Mouse (Mus musculus) liver, embryonic 14.5 days (tissue): ENCODE measurements around the gene Gfra1. TPM values are rescaled to one million over a fixed set of nuclear protein-coding genes. Genes with fewer than 3 reads are reported as not detected.

Source experiments
- ATAC-seq: fragments of 200-750 bp; cut with Nextera tagmentation; 2 replicates; pipeline ENCODE4 v1.8.0; 2017; ENCODE audit warnings: moderate number of reproducible peaks, mild to moderate bottlenecking, moderate library complexity; ENCODE audit not compliant: insufficient read depth
- DNase-seq, 3 experiments: peaks; one replicate each; pipeline ENCODE4 v3.0.0-alpha.2; 2012 to 2013; ENCODE audit warnings: low read depth in 3 of 3, low spot score in 3 of 3
- H3K27ac ChIP-seq: fragments of 300-500 bp; sonication (generic); 2 replicates; pipeline ENCODE4 v1.5.1; 2014; ENCODE audit warnings: moderate library complexity, mild to moderate bottlenecking, control low read depth, inconsistent platforms
- H3K27me3 ChIP-seq: fragments of 300-500 bp; sonication (generic); 2 replicates; pipeline ENCODE4 v1.6.1; 2014; ENCODE audit warnings: mild to moderate bottlenecking, low read length, moderate library complexity; ENCODE audit not compliant: control insufficient read depth, insufficient read depth
- H3K36me3 ChIP-seq: fragments of 300-500 bp; sonication (generic); replicated peaks from 2 replicates; pipeline ENCODE4 v1.6.1; 2014; ENCODE audit warnings: low read depth; ENCODE audit not compliant: control insufficient read depth, insufficient read depth
- H3K4me1 ChIP-seq, 2 experiments: fragments of 200-500 bp in 1 of 2; fragments of 300-500 bp in 1 of 2; sonication (generic) in 1 of 2; replicated peaks; 2 replicates each; pipeline ENCODE4 v1.6.1; 2012 to 2014; ENCODE audit warnings: antibody characterized with exemption in 1 of 2, inconsistent platforms in 1 of 2, low read length in 1 of 2; ENCODE audit not compliant: control insufficient read depth in 2 of 2, insufficient read depth in 2 of 2
- H3K4me2 ChIP-seq: fragments of 300-500 bp; sonication (generic); 2 replicates; pipeline ENCODE4 v1.6.1; 2014; ENCODE audit warnings: low read depth, mild to moderate bottlenecking, control low read depth, moderate library complexity
- H3K4me3 ChIP-seq, 2 experiments: fragments of 200-500 bp in 1 of 2; fragments of 300-500 bp in 1 of 2; sonication (generic) in 1 of 2; 2 replicates each; pipeline ENCODE4 v1.5.1; 2012 to 2014; ENCODE audit warnings: low read depth in 2 of 2, low read length in 2 of 2, mild to moderate bottlenecking in 2 of 2, control low read depth in 1 of 2, inconsistent platforms in 1 of 2, moderate library complexity in 1 of 2; ENCODE audit not compliant: insufficient read depth in 1 of 2
- H3K9ac ChIP-seq: fragments of 300-500 bp; sonication (generic); replicated peaks from 2 replicates; pipeline ENCODE4 v1.6.1; 2014; ENCODE audit warnings: mild to moderate bottlenecking, control low read depth, moderate library complexity
- H3K9me3 ChIP-seq: fragments of 300-500 bp; sonication (generic); 2 replicates; pipeline ENCODE4 v1.6.1; 2016; ENCODE audit warnings: low read length, mixed read lengths; ENCODE audit not compliant: control insufficient read depth
- CTCF ChIP-seq: IDR thresholded peaks from 2 replicates; pipeline ENCODE4 v1.5.1; 2016; ENCODE audit warnings: antibody characterized with exemption, low read depth, control low read depth
- EP300 ChIP-seq: IDR thresholded peaks from 2 replicates; pipeline ENCODE4 v1.6.1; 2016; ENCODE audit warnings: antibody characterized with exemption, low read depth
- WGBS: fragments of 180-500 bp; shearing (Covaris S2); extraction: QIAGEN DNeasy Blood & Tissue Kit; methylation state at CpG from one replicate; pipeline ENCODE4 v1.1.7; 2014; ENCODE audit not compliant: insufficient replicate concordance; 5-methylcytosine and 5-hydroxymethylcytosine counted together
- polyA plus RNA-seq, 2 experiments: library from polyadenylated mRNA; depleted of rRNA in 1 of 2; stranded (reverse) in 1 of 2; unstranded in 1 of 2; fragments of >200 nt; fragmentation: Nextera tagmentation in 1 of 2; extraction: Ambion mirVana in 1 of 2; gene quantifications; 2 replicates each; pipeline versions ENCODE4 v1.2.1 to v1.2.3; 2012 to 2014

Gfra1 gene
- polyA plus RNA-seq, 2 experiments: 2.7 to 3.8 TPM

GRCm38 (mm10) chr19:58297926-58298325 is 157.8 kb downstream of the Gfra1 start:
- TF ChIP-seq CTCF: no peak
- TF ChIP-seq EP300: no peak
- no peak for ATAC-seq
- no peak overlapping the region for H3K4me3 ChIP-seq
- no peaks in the 10 kb centered on the region for H3K27me3 ChIP-seq
- H3K4me1 ChIP-seq: no peaks in the 10 kb centered on the region
- H3K9ac ChIP-seq: no peak overlapping the region
- no peak for DNase-seq
- no peaks in the 10 kb centered on the region for H3K36me3 ChIP-seq
- no peak overlapping the region for H3K27ac ChIP-seq
- 48% methylated on average over 2 of the region's 2 CpGs for WGBS
- H3K4me2 ChIP-seq: no peak overlapping the region
- no peaks in the 10 kb centered on the region for H3K9me3 ChIP-seq

GRCm38 (mm10) chr19:58296842-58297190 is 158.9 kb downstream of the Gfra1 start:
- Histone ChIP-seq H3K9me3 (no peaks in the 10 kb centered on the region), H3K4me1 (no peaks in the 10 kb centered on the region), H3K4me3 (no peak overlapping the region), H3K27me3 (no peaks in the 10 kb centered on the region), H3K9ac (no peak overlapping the region), H3K27ac (no peak overlapping the region), H3K36me3 (no peaks in the 10 kb centered on the region), H3K4me2 (no peak overlapping the region)
- no peak for TF ChIP-seq EP300
- no peak for TF ChIP-seq CTCF
- 7% methylated on average over 7 of the region's 7 CpGs for WGBS
- DNase-seq (no peak), ATAC-seq (no peak)

GRCm38 (mm10) chr19:58295986-58296841 is 159.5 kb downstream of the Gfra1 start:
- Histone ChIP-seq H3K27ac (no peak overlapping the region), H3K4me2 (no peak overlapping the region), H3K9ac (no peak overlapping the region), H3K9me3 (no peaks in the 10 kb centered on the region), H3K36me3 (no peaks in the 10 kb centered on the region), H3K4me1 (no peaks in the 10 kb centered on the region), H3K4me3 (no peak overlapping the region), H3K27me3 (no peaks in the 10 kb centered on the region)
- DNase-seq (no peak), ATAC-seq (no peak)
- TF ChIP-seq EP300: no peak
- TF ChIP-seq CTCF: no peak
- 50% methylated on average over 14 of the region's 14 CpGs for WGBS

GRCm38 (mm10) chr19:58288145-58288544 is 167.6 kb downstream of the Gfra1 start:
- no peaks in the 10 kb centered on the region for H3K9me3 ChIP-seq
- no peaks in the 10 kb centered on the region for H3K4me1 ChIP-seq
- no peak overlapping the region for H3K4me3 ChIP-seq
- ATAC-seq (no peak), DNase-seq (no peak)
- 66% methylated on average over 6 of the region's 6 CpGs for WGBS
- H3K27ac ChIP-seq: no peak overlapping the region
- H3K9ac ChIP-seq: no peak overlapping the region
- no peak overlapping the region for H3K4me2 ChIP-seq
- TF ChIP-seq CTCF (no peak), EP300 (no peak)
- H3K27me3 ChIP-seq: no peaks in the 10 kb centered on the region
- no peaks in the 10 kb centered on the region for H3K36me3 ChIP-seq

GRCm38 (mm10) chr19:58275281-58275680 is 180.4 kb downstream of the Gfra1 start:
- no peaks in the 10 kb centered on the region for H3K27me3 ChIP-seq
- no peak overlapping the region for H3K9ac ChIP-seq
- no peak overlapping the region for H3K4me2 ChIP-seq
- H3K4me1 ChIP-seq: no peaks in the 10 kb centered on the region
- H3K27ac ChIP-seq: no peak overlapping the region
- DNase-seq (no peak), ATAC-seq (no peak)
- H3K36me3 ChIP-seq: no peaks in the 10 kb centered on the region
- no peak overlapping the region for H3K4me3 ChIP-seq
- WGBS: 53% methylated on average over 9 of the region's 9 CpGs
- no peaks in the 10 kb centered on the region for H3K9me3 ChIP-seq
- TF ChIP-seq EP300 (no peak), CTCF (no peak)
